Mouse (Mus musculus) Patski (cell line): Measurements from ENCODE around the gene Mylk3. TPM values are rescaled to one million over a fixed set of nuclear protein-coding genes. Genes with fewer than 3 reads are reported as not detected.

Experiments used
- ATAC-seq: fragments of 100-300 bp; one replicate; pipeline ENCODE4 v1.8.0; 2021
- CTCF ChIA-PET: fragments of 350-600 bp; sonication (Branson Sonifier 250); formaldehyde crosslinking; loops from one replicate; lab custom pipeline; 2022; ENCODE audit warnings: inconsistent platforms; lab: Charles Lee
- POLR2A ChIA-PET: fragments of 350-600 bp; sonication (Branson Sonifier 250); formaldehyde crosslinking; loops from one replicate; lab custom pipeline; 2022; ENCODE audit warnings: antibody characterized with exemption, inconsistent platforms; lab: Charles Lee
- DNase-seq: peaks from one replicate; pipeline ENCODE4 v3.0.0-alpha.2; 2011; ENCODE audit warnings: low read depth, low spot score
- H3K27me3 ChIP-seq: fragments of 371-371 bp; one replicate; pipeline ENCODE4 v1.5.1; 2021
- CTCF ChIP-seq: fragments of 100-300 bp; IDR thresholded peaks from one replicate; pipeline ENCODE4 v1.5.1; 2021
- in situ Hi-C: fragments of 300-500 bp; cut with MboI; formaldehyde crosslinking; loops from 3 replicates; pipeline ENCODE4 v1.11.1; 2018; ENCODE audit warnings: low pct_unique_long_range_greater_than_20kb, mixed read lengths
- polyA plus RNA-seq: library from polyadenylated mRNA; unstranded; gene quantifications from one replicate; pipeline ENCODE4 v1.2.3, GENCODE M21; 2021

Gene Mylk3
- polyA plus RNA-seq, 1 experiment from 2014 or later = not detected

GRCm38 (mm10) chr8:85408526-85408925 is 22.4 kb upstream of the Mylk3 start:
- in situ Hi-C loops = no loop called here
- H3K27me3 ChIP-seq = no peaks in the 10 kb centered on the region
- TF ChIP-seq CTCF = no peak
- CTCF ChIA-PET = interaction anchor here (0.7 to 0.9 kb wide), 2 partner anchors 52 to 96 kb away, joined by 3 to 4 read pairs; no protein-coding TSS in a partner anchor
- DNase-seq (no peak), ATAC-seq (peak; percentile 44)
- POLR2A ChIA-PET = no interaction called here

- peak; percentile 58 for TF ChIP-seq CTCF
- ChIA-PET CTCF (interaction anchor here (0.9 to 1.9 kb wide), 3 partner anchors 53 to 104 kb away, joined by 3 to 5 read pairs (median 4); no protein-coding TSS in a partner anchor), POLR2A (no interaction called here)
- DNase-seq (no peak), ATAC-seq (peak; percentile 35)
- in situ Hi-C loops = no loop called here
- no peaks in the 10 kb centered on the region for H3K27me3 ChIP-seq
Measured at GRCm38 (mm10) chr8:85408053-85408505, 21.9 kb upstream of the Mylk3 start.

- ATAC-seq = no peak
- in situ Hi-C loops = no loop called here
Measured at GRCm38 (mm10) chr8:85405961-85406360, 19.8 kb upstream of the Mylk3 start.

GRCm38 (mm10) chr8:85405418-85405817 is 19.3 kb upstream of the Mylk3 start:
- TF ChIP-seq CTCF = no peak
- in situ Hi-C loops = no loop called here
- DNase-seq (no peak), ATAC-seq (no peak)
- no peaks in the 10 kb centered on the region for H3K27me3 ChIP-seq
- CTCF ChIA-PET = no interaction called here
- POLR2A ChIA-PET = interaction anchor here (0.6 kb wide), 1 partner anchor 93 kb away, joined by 3 read pairs; no protein-coding TSS in a partner anchor

More at GRCm38 (mm10) chr8:85405961-85406360, 19.8 kb upstream of the Mylk3 start:
- POLR2A ChIA-PET = interaction anchor here (0.6 kb wide), 1 partner anchor 94 kb away, joined by 3 read pairs; no protein-coding TSS in a partner anchor
- no peak for TF ChIP-seq CTCF
- H3K27me3 ChIP-seq = no peaks in the 10 kb centered on the region
- CTCF ChIA-PET = interaction anchor here (1.6 kb wide), 1 partner anchor 9 kb away, joined by 3 read pairs; no protein-coding TSS in a partner anchor
- DNase-seq = no peak

- no peak for ATAC-seq
- H3K27me3 ChIP-seq = no peaks in the 10 kb centered on the region
- CTCF ChIA-PET = interaction anchor here (0.8 to 4.1 kb wide), 6 partner anchors 11 to 98 kb away, joined by 3 to 26 read pairs (median 4); no protein-coding TSS in a partner anchor
- in situ Hi-C loops = loop anchor here (5.0 kb wide), 1 partner anchor 91 kb away; no protein-coding TSS in a partner anchor
- DNase-seq = no peak
- peak; percentile 60 for TF ChIP-seq CTCF
- POLR2A ChIA-PET = no interaction called here
Measured at GRCm38 (mm10) chr8:85398548-85398947, 12.4 kb upstream of the Mylk3 start.

DNA sequence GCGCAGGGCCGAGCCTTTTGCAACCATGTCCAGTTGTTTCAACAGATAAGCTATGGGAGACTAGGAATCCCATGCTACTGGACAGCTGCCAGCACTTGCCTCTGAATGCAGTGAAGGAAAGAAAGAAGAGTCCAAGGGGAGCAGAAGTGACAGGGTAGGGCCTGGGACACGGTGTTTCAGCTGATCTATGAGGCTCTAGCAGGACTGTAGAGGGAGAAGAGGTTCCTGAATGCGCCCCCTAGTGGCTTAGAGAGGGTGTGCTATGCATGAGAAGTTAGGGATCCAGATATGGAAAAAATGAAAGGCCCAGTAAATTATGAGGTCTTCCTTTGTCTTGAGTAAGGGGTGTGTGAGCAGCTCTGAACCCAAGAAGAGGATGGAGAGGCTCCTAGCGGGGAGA is 11.4 kb upstream of the Mylk3 start:
- peak; percentile 81 for TF ChIP-seq CTCF
- POLR2A ChIA-PET = no interaction called here
- ATAC-seq = no peak
- no peaks in the 10 kb centered on the region for H3K27me3 ChIP-seq
- in situ Hi-C loops = loop anchor here (5.0 kb wide), 1 partner anchor 90 kb away; no protein-coding TSS in a partner anchor
- CTCF ChIA-PET = interaction anchor here (0.7 to 4.1 kb wide), 14 partner anchors 9 to 97 kb away, joined by 3 to 26 read pairs (median 4); no protein-coding TSS in a partner anchor
- DNase-seq = no peak

- POLR2A ChIA-PET = interaction anchor here (0.6 to 1.1 kb wide), 2 partner anchors 64 to 839 kb away, joined by 4 to 8 read pairs; no protein-coding TSS in a partner anchor
- H3K27me3 ChIP-seq = no peaks in the 10 kb centered on the region
- in situ Hi-C loops = loop anchor here (5.0 kb wide), 1 partner anchor 89 kb away; no protein-coding TSS in a partner anchor
- ATAC-seq = no peak
- CTCF ChIA-PET = interaction anchor here (0.7 to 4.1 kb wide), 8 partner anchors 10 to 94 kb away, joined by 3 to 26 read pairs (median 3); no protein-coding TSS in a partner anchor
- no peak for TF ChIP-seq CTCF
- no peak for DNase-seq
Measured at GRCm38 (mm10) chr8:85396432-85397079, 10.4 kb upstream of the Mylk3 start.

DNA sequence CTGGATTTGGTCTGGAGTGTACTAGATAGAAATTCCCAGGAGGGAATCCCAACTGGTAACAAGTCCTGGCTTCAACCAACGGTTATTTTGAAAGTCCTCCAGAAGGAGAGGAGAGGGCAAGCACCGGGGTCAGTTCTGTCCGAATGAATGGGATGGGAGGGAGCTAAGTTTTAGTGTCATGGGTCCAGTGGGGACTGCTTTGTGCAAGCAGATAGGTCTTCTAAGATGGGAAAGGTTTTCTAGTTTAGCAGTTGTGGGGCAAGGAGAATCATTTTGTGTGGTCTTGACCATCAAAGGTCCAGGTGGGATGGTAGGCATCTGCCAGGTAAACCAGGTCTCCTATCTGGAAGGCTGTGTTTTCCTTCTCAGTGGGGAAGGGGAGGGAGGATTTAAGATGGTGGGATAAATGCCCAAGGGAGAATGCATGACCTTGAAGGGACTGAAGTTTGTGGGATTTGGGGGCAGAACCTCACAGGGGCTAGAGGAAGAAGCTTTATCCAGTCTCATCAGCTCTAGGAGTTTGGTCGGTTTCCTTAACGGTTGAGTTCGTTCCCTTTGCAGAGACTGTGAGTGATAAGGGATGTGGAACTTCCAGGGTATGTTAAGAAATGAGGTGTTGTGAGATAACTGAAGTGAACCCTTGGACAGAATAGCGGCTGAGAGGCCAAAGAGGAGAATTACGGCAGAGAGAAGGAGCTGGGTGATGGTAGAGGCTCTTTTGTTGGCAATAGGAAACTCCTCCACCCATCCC is 9.7 kb upstream of the Mylk3 start:
- DNase-seq = no peak
- POLR2A ChIA-PET = interaction anchor here (0.6 to 1.1 kb wide), 2 partner anchors 64 to 838 kb away, joined by 4 to 8 read pairs; no protein-coding TSS in a partner anchor
- no peak for ATAC-seq
- H3K27me3 ChIP-seq = no peaks in the 10 kb centered on the region
- in situ Hi-C loops = loop anchor here (5.0 kb wide), 1 partner anchor 89 kb away; no protein-coding TSS in a partner anchor
- CTCF ChIA-PET = interaction anchor here (1.2 to 4.1 kb wide), 3 partner anchors 66 to 85 kb away, joined by 3 to 26 read pairs (median 7); no protein-coding TSS in a partner anchor
- no peak for TF ChIP-seq CTCF

GRCm38 (mm10) chr8:85395017-85395416 is 8.9 kb upstream of the Mylk3 start:
- ATAC-seq (no peak), DNase-seq (no peak)
- POLR2A ChIA-PET = no interaction called here
- CTCF ChIA-PET = interaction anchor here (1.2 to 4.1 kb wide), 2 partner anchors 67 to 84 kb away, joined by 3 to 26 read pairs; no protein-coding TSS in a partner anchor
- no peaks in the 10 kb centered on the region for H3K27me3 ChIP-seq
- no peak for TF ChIP-seq CTCF
- in situ Hi-C loops = loop anchor here (5.0 kb wide), 1 partner anchor 88 kb away; no protein-coding TSS in a partner anchor

DNA sequence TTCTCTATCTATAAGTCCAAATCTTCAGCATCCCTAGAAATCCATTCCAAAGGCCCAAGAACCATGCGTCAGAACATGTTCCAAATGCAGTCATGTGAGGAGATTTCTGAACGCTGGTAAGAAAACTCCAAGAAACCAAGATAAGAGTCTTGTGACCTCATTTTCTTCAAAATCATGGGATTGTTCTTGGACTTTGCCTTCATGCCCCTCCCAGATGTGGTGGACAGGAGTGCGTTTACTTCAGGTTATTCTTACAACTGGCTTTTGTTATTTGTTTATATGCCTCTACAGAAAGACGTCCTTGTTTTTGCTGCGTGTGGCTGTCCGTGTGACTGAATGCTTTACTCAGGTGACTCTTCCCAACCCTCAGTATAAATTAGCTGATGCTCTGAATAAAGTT is 7.1 kb upstream of the Mylk3 start:
- no peak for TF ChIP-seq CTCF
- DNase-seq (no peak), ATAC-seq (no peak)
- H3K27me3 ChIP-seq = no peaks in the 10 kb centered on the region
- POLR2A ChIA-PET = no interaction called here
- in situ Hi-C loops = no loop called here
- CTCF ChIA-PET = no interaction called here
